Mouse (Mus musculus) layer of hippocampus, postnatal 25 days (tissue): ENCODE data around the gene Myl10. TPM values are rescaled to one million over a fixed set of nuclear protein-coding genes. Genes with fewer than 3 reads are reported as not detected.
"Not testable (repeated sequence)": the region's sequence is repeated elsewhere in the genome, so short reads cannot be mapped to it uniquely, and the experiment has no call there.

Source experiments
- DNase-seq, 2 experiments: peaks; one replicate each; pipeline ENCODE4 v3.0.0; 2022; ENCODE audit warnings: mixed read lengths in 2 of 2, low spot score in 1 of 2; ENCODE audit errors: extremely low spot score in 1 of 2
- total RNA-seq, 2 experiments: library from RNA; stranded (reverse); gene quantifications; 2 replicates each; pipeline ENCODE4 v1.2.3; 2021

The Myl10 gene
- total RNA-seq, 2 experiments from 2014 or later = not detected

- peak; percentile 57 to 90 for DNase-seq
Measured at GRCm38 (mm10) chr5:136703751-136704150, 10.8 kb downstream of the Myl10 start.

DNA sequence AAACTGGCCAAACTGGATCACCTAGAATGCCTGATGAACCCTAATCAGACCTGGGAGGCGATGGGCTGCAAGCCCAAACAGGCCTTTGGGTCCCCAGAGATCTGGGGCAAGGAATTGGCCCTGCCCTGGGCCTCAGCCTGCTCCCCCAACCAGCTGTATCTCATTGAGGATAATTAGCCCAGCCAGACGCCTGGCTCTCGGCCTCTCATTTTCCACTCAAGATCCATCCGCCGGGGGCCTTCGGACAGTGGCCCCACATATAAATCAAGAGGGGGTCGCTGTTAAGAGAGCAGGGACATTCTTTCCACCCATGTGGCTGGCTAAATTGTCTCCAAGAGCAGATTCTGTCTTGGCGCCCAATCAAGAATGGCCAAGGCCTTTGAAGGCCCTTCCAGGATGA is 11.2 kb downstream of the Myl10 start:
- no peak for DNase-seq

GRCm38 (mm10) chr5:136705532-136705931 is 12.6 kb downstream of the Myl10 start:
- DNase-seq = peak in 1 of 2 experiments; percentile 6

DNA sequence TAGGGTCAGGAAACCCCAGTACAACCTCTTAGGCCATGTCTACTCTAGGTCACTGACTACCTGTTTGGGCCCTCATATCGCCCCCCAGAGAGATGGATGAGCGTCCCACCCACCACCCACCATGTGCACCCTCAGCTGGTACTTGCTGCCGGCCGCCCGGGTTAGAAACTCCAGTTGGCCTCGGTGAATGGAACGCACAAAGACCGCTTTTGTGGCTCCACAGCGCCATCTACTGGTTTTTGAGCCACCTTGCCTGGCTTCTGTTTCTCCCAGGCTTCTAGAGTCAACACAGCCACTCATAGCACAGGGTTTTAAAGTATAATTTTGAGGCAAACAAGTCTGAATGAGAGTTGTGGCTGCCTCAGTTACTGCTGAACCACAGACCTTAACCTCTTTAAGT is 13.9 kb downstream of the Myl10 start:
- peak; percentile 56 to 77 for DNase-seq

DNA sequence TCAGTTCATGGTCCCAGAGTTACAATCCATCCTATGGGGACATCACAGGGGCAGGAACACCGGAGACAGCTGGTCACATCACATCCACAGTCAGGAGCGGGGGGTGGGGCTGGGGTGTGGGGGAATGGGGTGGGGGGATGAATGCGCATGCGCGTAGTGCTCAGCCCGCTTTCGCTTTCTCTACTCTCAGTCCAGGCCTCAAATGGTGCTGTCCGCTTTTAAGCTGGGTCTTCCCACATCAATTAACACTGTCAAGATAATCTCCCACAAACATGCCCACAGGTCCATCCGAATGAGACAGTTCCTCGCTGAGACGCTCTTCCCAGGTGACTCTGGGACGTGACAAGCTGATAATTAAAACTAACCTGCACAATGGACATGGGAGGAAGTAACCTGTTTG is 15.2 kb downstream of the Myl10 start:
- no peak for DNase-seq

DNA sequence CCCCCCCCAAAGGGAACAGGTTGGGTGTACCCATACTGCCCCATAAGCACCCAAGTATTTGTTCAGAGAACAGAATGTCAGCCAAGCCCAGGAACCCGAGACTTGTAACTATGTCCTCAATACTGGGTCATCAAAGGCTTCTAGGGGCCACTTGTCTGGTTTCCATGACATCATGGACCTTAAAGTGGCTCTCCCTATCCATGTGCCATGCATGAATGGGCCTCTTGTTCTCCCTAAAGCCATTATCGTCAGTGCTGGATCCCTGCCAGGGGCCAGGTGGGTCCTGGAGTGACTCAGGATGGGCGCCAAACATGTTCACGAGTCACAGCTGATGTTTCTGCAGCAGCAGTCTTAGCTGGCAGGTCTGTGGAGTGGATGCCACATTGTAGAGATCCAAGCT is 17.8 kb downstream of the Myl10 start:
- no peak for DNase-seq

- no peak for DNase-seq
Measured at GRCm38 (mm10) chr5:136714232-136714875, 21.4 kb downstream of the Myl10 start.

DNA sequence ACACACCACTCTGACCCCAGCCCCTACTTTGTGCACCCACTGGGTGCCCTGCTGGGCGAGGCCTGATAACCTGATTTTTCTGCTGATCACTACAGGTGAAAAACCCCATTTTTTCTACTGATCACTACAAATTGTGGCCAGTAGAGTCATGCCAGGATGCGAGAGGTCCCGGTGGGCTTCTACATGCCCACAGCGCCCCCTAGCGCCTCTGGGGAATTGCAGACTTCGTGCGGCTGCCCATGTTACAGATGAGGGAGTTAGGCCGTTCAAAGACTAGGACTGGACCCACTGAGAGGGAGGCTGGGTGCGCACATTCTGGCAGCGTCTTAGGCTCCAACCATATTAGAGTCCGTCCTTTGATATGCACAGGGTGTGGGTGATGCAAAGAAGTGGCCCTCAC is 21.9 kb downstream of the Myl10 start:
- peak; percentile 24 to 59 for DNase-seq

- no peak for DNase-seq
Measured at GRCm38 (mm10) chr5:136716696-136717572, 24.0 kb downstream of the Myl10 start.

GRCm38 (mm10) chr5:136717573-136717854 is 24.6 kb downstream of the Myl10 start:
- DNase-seq = no peak

GRCm38 (mm10) chr5:136718656-136719055 is 25.7 kb downstream of the Myl10 start:
- DNase-seq = no peak

DNA sequence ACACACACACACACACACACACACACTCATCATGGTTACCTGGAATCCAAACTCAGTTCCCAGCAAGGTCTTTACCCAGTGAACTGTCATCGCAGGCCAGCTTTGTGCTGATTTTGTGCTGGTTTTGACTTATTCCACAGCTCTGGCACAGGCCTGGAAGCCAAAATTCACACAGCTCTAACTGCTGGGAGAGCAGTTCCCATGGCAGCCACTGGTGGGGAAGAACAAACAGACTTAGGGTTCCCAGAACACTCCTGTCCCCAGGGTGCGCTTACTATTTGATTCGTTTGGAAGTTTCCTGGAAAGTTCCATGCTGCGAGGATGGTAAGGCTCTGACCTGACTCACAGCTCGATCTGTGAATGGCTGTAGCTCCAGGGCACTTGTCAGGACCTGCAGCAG is 28.6 kb downstream of the Myl10 start:
- DNase-seq = peak; percentile 10 to 14

GRCm38 (mm10) chr5:136726271-136726670 is 33.3 kb downstream of the Myl10 start:
- DNase-seq = not testable (repeated sequence)

DNA sequence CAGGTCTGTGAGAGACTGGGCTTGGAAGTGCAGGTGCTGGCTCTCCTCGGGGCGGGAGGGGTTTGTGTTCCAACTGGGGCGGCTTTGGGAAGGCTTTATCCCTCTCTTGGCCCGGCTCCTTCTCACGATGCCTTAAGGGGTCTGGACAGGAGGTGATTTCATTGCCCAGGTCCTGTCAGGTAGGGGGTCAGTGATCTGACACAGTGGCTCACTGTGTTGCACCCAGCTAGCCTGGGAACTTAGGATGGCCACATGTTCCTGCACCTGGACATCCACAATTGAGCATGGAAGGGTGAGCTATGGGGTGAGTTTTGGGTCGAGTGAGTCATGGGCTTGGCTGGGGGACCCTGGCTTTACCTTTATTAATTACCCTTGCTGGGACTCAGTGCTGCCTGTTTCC is 46.0 kb downstream of the Myl10 start:
- DNase-seq = no peak

DNA sequence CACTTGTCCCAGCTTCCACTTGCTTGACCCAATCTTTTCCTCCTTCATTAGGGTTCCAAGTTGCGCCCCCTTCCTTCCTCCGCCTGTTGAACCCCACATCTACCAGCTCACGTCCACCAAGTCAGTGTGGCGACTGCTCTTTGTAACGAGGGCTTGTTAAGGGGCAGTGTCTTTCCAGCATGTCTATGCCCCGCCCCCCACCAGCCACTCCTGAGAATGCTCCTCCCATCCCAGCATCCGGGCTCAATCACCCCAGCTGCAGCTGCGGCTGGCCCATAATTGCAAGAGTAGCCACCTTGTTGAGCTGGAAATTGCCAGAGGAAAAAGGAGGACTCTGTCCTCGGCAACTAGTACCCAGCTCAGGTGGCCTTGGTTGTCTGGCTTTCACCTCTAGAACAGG is 53.6 kb downstream of the Myl10 start:
- DNase-seq = no peak

Other genes starting within 250 kb of the Myl10 start
- 10 to 100 TPM; 36.6 to 37.1 TPM for gene Cux1, start 125.7 kb upstream of the Myl10 start, total RNA-seq
- gene Col26a1, start 190.1 kb downstream of the Myl10 start, total RNA-seq = 1 to 10 TPM; 3.5 to 4.7 TPM
- gene Ift22, start 215.0 kb downstream of the Myl10 start, total RNA-seq = 10 to 100 TPM; 82.1 to 84.3 TPM